Mouse (Mus musculus) G1E-ER4 (cell line): ENCODE results near the gene Wbp1. TPM values are rescaled to one million over a fixed set of nuclear protein-coding genes. Genes with fewer than 3 reads are reported as not detected.

Experiments
- GATA1 ChIP-seq: IDR thresholded peaks from one replicate; pipeline ENCODE4 v1.8.0; 2012; ENCODE audit warnings: low read length, inconsistent platforms
- polyA plus RNA-seq: library from polyadenylated mRNA; stranded (reverse); fragments of >175 nt; gene quantifications from 2 replicates; pipeline ENCODE4 v1.2.3, GENCODE M21; 2012

The Wbp1 gene
- polyA plus RNA-seq = 47.0 and 70.0 TPM in 2 replicates

GRCm38 (mm10) chr6:83120930-83121862 is at the start of gene Wbp1:
Gene Wbp1 (minus strand): TSS chr6:83121559.
- TF ChIP-seq GATA1 = no peak

GRCm38 (mm10) chr6:83171063-83171462 is 49.7 kb upstream of the Wbp1 start:
- no peak for TF ChIP-seq GATA1

GRCm38 (mm10) chr6:83169872-83170271 is 48.5 kb upstream of the Wbp1 start:
- TF ChIP-seq GATA1 = no peak

- TF ChIP-seq GATA1 = no peak
These were observed 44.9 kb upstream of the Wbp1 start for GRCm38 (mm10) chr6:83166243-83166630.

GRCm38 (mm10) chr6:83165607-83166242 is 44.4 kb upstream of the Wbp1 start, which contains the start of gene Dctn1:
Gene Dctn1 (plus strand): TSS chr6:83165920.
- TF ChIP-seq GATA1 = no peak

- no peak for TF ChIP-seq GATA1
These were observed 43.8 kb upstream of the Wbp1 start for GRCm38 (mm10) chr6:83165026-83165606.

- TF ChIP-seq GATA1 = no peak
These were observed 41.3 kb upstream of the Wbp1 start for GRCm38 (mm10) chr6:83162701-83163100.

GRCm38 (mm10) chr6:83161921-83162641 is 40.7 kb upstream of the Wbp1 start:
- TF ChIP-seq GATA1 = no peak

GRCm38 (mm10) chr6:83161442-83161841 is 40.1 kb upstream of the Wbp1 start:
- no peak for TF ChIP-seq GATA1

GRCm38 (mm10) chr6:83156259-83156684 is 34.9 kb upstream of the Wbp1 start, which contains the start of the genes Wdr54 and 1700003E16Rik:
Gene Wdr54 (minus strand): TSS chr6:83156397.
Gene 1700003E16Rik (plus strand): TSS chr6:83156404.
- TF ChIP-seq GATA1 = no peak

- no peak for TF ChIP-seq GATA1
These were observed 34.3 kb upstream of the Wbp1 start for GRCm38 (mm10) chr6:83155552-83156238.

GRCm38 (mm10) chr6:83153485-83153884 is 32.1 kb upstream of the Wbp1 start:
- TF ChIP-seq GATA1 = no peak

- no peak for TF ChIP-seq GATA1
These were observed 31.7 kb upstream of the Wbp1 start for GRCm38 (mm10) chr6:83153038-83153437.

GRCm38 (mm10) chr6:83151721-83152120 is 30.4 kb upstream of the Wbp1 start:
- no peak for TF ChIP-seq GATA1

GRCm38 (mm10) chr6:83147280-83147679 is 25.9 kb upstream of the Wbp1 start:
- no peak for TF ChIP-seq GATA1

GRCm38 (mm10) chr6:83145805-83146204 is 24.4 kb upstream of the Wbp1 start:
- no peak for TF ChIP-seq GATA1
